Mouse (Mus musculus) CH12.LX (cell line): Measurements from ENCODE around the gene Carmil1.

Source experiments
- CTCF ChIP-seq, 2 experiments: IDR thresholded peaks in 1 of 2; conservative IDR thresholded peaks in 1 of 2; 2 replicates each; pipeline ENCODE4 v1.5.1; 2011 to 2012; ENCODE audit warnings: low read depth in 2 of 2, low read length in 2 of 2, improper control_type of control experiment in 1 of 2, inconsistent platforms in 1 of 2, mild to moderate bottlenecking in 1 of 2, moderate library complexity in 1 of 2
- EP300 ChIP-seq: IDR thresholded peaks from 2 replicates; pipeline ENCODE4 v1.6.1; 2011; ENCODE audit warnings: low read length, improper control_type of control experiment
- ETS1 ChIP-seq: conservative IDR thresholded peaks from 2 replicates; pipeline ENCODE4 v1.6.1; 2012; ENCODE audit warnings: low read depth, mild to moderate bottlenecking, inconsistent platforms, low read length, improper control_type of control experiment, moderate library complexity
- KAT2A ChIP-seq: IDR thresholded peaks from 2 replicates; pipeline ENCODE4 v1.6.1; 2012; ENCODE audit warnings: low read length, improper control_type of control experiment, inconsistent platforms; ENCODE audit not compliant: insufficient replicate concordance
- MAFK ChIP-seq: IDR thresholded peaks from 2 replicates; pipeline ENCODE4 v1.6.1; 2011; ENCODE audit warnings: low read length, improper control_type of control experiment; ENCODE audit not compliant: insufficient replicate concordance
- MAX ChIP-seq: IDR thresholded peaks from 2 replicates; pipeline ENCODE4 v1.6.1; 2011; ENCODE audit warnings: low read length, improper control_type of control experiment
- NELFE ChIP-seq: IDR thresholded peaks from 2 replicates; pipeline ENCODE4 v1.6.1; 2011; ENCODE audit warnings: low read depth, low read length, improper control_type of control experiment
- POLR2A ChIP-seq: IDR thresholded peaks from 2 replicates; pipeline ENCODE4 v1.6.1; 2011; ENCODE audit warnings: low read depth, mild to moderate bottlenecking, improper control_type of control experiment, low read length
- POLR2AphosphoS2 ChIP-seq: IDR thresholded peaks from 2 replicates; pipeline ENCODE4 v1.6.1; 2011; ENCODE audit warnings: low read depth, low read length, improper control_type of control experiment
- RAD21 ChIP-seq: IDR thresholded peaks from 2 replicates; pipeline ENCODE4 v1.6.1; 2011; ENCODE audit warnings: low read depth, mild to moderate bottlenecking, low read length, improper control_type of control experiment, moderate library complexity
- USF1 ChIP-seq: IDR thresholded peaks from 2 replicates; pipeline ENCODE4 v1.6.1; 2014; ENCODE audit warnings: low read depth, mild to moderate bottlenecking, inconsistent platforms, low read length, improper control_type of control experiment
- ZC3H11A ChIP-seq: IDR thresholded peaks from 2 replicates; pipeline ENCODE4 v1.6.1; 2012; ENCODE audit warnings: low read depth, mild to moderate bottlenecking, inconsistent platforms, low read length, improper control_type of control experiment
- ZMIZ1 ChIP-seq: IDR thresholded peaks from 2 replicates; pipeline ENCODE4 v1.6.1; 2012; ENCODE audit warnings: low read depth, mild to moderate bottlenecking, inconsistent platforms, low read length, improper control_type of control experiment
- ZNF384 ChIP-seq: IDR thresholded peaks from 2 replicates; pipeline ENCODE4 v1.6.1; 2012; ENCODE audit warnings: low read depth, low read length, improper control_type of control experiment, inconsistent platforms

DNA sequence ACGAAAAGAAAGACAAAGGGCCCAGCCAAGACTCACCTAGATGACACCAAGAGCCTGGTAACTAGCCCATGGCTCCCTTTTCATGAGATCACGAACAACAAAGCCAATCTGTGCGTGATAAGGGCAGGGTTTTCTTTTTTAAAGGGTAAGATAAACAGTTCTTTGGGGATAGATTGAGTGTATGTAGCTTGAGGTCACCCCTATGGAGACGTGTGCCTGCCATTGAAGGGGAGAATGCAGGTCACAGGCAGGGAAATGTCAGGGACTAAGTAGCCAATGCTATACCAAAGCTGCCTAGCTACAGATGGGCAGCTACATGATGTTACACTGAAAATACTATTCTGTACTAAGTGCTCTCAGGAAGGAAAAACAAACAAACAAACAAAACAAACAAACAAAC is 120.6 kb downstream of the Carmil1 start:
- TF ChIP-seq MAX (no peak), MAFK (no peak), EP300 (no peak), ZNF384 (no peak), USF1 (no peak), RAD21 (no peak), ETS1 (no peak), NELFE (no peak), CTCF (conservative IDR thresholded peaks at IDR 0.05 in 1 of 2, IDR thresholded peaks at IDR 0.05 in 1 of 2; ENCODE audit: low read depth in 2 of 2, low read length in 2 of 2) (no peak), POLR2AphosphoS2 (no peak), KAT2A (no peak), ZC3H11A (no peak), POLR2A (no peak), ZMIZ1 (no peak)
